Mouse (Mus musculus) embryonic fibroblast, embryonic 13.5 days (primary cell): ENCODE measurements around the gene Zdhhc4.

Source experiments
- CTCF ChIP-seq: IDR thresholded peaks from 2 replicates; pipeline ENCODE4 v1.5.1; 2011; ENCODE audit warnings: mild to moderate bottlenecking, control low read depth, low read length, moderate library complexity, borderline replicate concordance; ENCODE audit not compliant: insufficient read depth
- POLR2A ChIP-seq: IDR thresholded peaks from 2 replicates; pipeline ENCODE4 v1.6.1; 2011; ENCODE audit warnings: low read depth, mild to moderate bottlenecking, control low read depth, low read length, moderate library complexity

DNA sequence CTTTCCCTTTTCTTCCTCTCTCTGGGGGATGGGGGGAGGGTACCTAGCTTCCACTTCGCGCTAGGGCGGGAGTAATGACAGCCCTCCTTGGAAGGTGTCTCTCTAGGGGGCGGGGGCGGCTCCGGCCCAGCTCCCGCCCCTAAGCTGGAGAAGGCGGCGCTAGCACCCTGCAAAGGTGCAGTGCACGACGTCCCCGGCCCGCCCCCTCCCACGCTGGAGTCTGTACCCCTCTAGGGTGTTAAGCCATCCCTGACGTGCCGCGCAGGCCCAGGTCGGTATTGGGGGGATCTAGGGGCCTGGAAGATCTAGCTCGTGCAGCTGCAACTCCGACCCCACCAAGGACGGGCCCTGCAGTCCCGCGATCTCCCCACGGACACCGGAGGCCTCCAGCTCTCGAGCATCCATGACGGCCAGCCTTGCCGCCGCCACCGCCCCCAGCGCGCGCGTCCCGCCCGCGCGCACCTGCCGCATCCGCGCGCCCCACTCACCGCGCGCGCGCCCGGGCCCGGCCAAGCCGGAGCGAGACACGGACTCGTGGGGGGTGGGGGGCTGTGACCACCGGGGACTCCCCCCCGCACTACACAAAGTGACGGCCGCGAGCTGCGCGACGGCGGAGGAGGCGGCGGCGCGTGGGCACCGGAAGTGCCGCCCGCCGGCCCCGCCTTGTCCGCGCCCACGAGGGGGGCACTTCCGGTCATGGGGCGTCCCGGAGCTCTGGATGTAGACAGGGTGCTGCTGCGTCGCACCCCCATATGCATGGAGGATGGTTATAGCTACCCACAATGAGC is 59.5 kb downstream of the Zdhhc4 start, which contains the start of gene Zfp316:
- no peak for TF ChIP-seq CTCF
- TF ChIP-seq POLR2A = peak; percentile 91
